Mouse (Mus musculus) liver, postnatal 0 days (tissue): Measurements from ENCODE around the gene Cd86. TPM values are rescaled to one million over a fixed set of nuclear protein-coding genes. Genes with fewer than 3 reads are reported as not detected.

ENCODE experiments used
- ATAC-seq: fragments of 200-750 bp; cut with Nextera tagmentation; 2 replicates; pipeline ENCODE4 v1.8.0; 2017; ENCODE audit warnings: mild to moderate bottlenecking, moderate library complexity
- DNase-seq: peaks from one replicate; pipeline ENCODE4 v3.0.0-alpha.2; 2016
- H3K27ac ChIP-seq: fragments of 300-500 bp; sonication (generic); 2 replicates; pipeline ENCODE4 v1.5.1; 2014; ENCODE audit warnings: antibody characterized with exemption, moderate library complexity, mild to moderate bottlenecking, low read depth
- H3K27me3 ChIP-seq: fragments of 300-500 bp; sonication (generic); 2 replicates; pipeline ENCODE4 v1.6.1; 2014; ENCODE audit warnings: low read length, control low read depth, mixed read lengths; ENCODE audit not compliant: insufficient read depth
- H3K36me3 ChIP-seq: fragments of 300-500 bp; sonication (generic); replicated peaks from 2 replicates; pipeline ENCODE4 v1.6.1; 2014; ENCODE audit warnings: mild to moderate bottlenecking, control low read depth, low read length, moderate library complexity, mixed read lengths; ENCODE audit not compliant: insufficient read depth
- H3K4me1 ChIP-seq: fragments of 300-500 bp; sonication (generic); 2 replicates; pipeline ENCODE4 v1.6.1; 2014; ENCODE audit warnings: antibody characterized with exemption, mild to moderate bottlenecking, control low read depth; ENCODE audit not compliant: insufficient read depth
- H3K4me2 ChIP-seq: fragments of 300-500 bp; sonication (generic); 2 replicates; pipeline ENCODE4 v1.6.1; 2014; ENCODE audit warnings: low read depth, mild to moderate bottlenecking, low read length, moderate library complexity, mixed read lengths
- H3K4me3 ChIP-seq: fragments of 300-500 bp; sonication (generic); 2 replicates; pipeline ENCODE4 v1.5.1; 2014; ENCODE audit warnings: low read depth, low read length
- H3K9ac ChIP-seq: fragments of 300-500 bp; sonication (generic); replicated peaks from 2 replicates; pipeline ENCODE4 v1.6.1; 2014; ENCODE audit warnings: mild to moderate bottlenecking, moderate library complexity
- H3K9me3 ChIP-seq: fragments of 300-500 bp; sonication (generic); 2 replicates; pipeline ENCODE4 v1.6.1; 2016; ENCODE audit warnings: mild to moderate bottlenecking, control low read depth, low read length, mixed read lengths
- CTCF ChIP-seq: sonication (generic); IDR thresholded peaks from 2 replicates; pipeline ENCODE4 v1.5.1; 2016; ENCODE audit warnings: antibody characterized with exemption, low read depth
- EP300 ChIP-seq: IDR thresholded peaks from 2 replicates; pipeline ENCODE4 v1.6.1; 2016; ENCODE audit warnings: antibody characterized with exemption, low read depth, mild to moderate bottlenecking
- WGBS: fragments of 180-500 bp; shearing (Covaris S2); extraction: QIAGEN DNeasy Blood & Tissue Kit; methylation state at CpG from one replicate; pipeline ENCODE4 v1.1.7; 2014; ENCODE audit not compliant: insufficient replicate concordance; 5-methylcytosine and 5-hydroxymethylcytosine counted together
- polyA plus RNA-seq: library from polyadenylated mRNA; unstranded; fragments of >200 nt; fragmentation: Nextera tagmentation; extraction: Ambion mirVana; gene quantifications from 2 replicates; pipeline ENCODE4 v1.2.1, GENCODE M21; 2015

Cd86 gene
- polyA plus RNA-seq, 1 experiment from 2014 or later, result 9.3 TPM

DNA sequence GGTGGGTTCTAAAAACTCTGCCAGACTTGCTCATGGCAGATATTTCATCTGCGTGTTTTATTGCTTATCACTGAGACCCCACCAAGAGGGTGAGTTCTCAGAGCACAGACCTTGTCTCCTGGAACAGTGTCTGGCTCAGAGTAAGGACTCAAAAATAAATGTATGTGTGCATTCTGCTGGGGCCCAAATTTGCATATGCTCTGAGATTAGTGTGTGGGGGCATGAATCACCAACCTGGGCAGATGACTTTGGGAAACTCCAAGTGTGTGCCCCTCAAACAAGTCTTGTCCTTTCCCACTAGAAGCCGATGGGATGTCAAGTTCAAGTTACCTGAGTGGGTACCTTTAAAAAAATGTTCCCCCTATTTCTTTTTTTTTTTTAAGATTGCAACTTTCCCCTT, 34.6 kb upstream of the Cd86 start:
- Histone ChIP-seq H3K9me3 (no peaks in the 10 kb centered on the region), H3K36me3 (no peaks in the 10 kb centered on the region), H3K9ac (no peak overlapping the region), H3K27ac (no peak overlapping the region), H3K4me2 (no peak overlapping the region), H3K4me1 (no peaks in the 10 kb centered on the region), H3K4me3 (no peak overlapping the region), H3K27me3 (no peaks in the 10 kb centered on the region)
- TF ChIP-seq EP300 (no peak), CTCF (no peak)
- ATAC-seq (no peak), DNase-seq (no peak)
- 84% methylated on average over 2 of the region's 2 CpGs for WGBS

- TF ChIP-seq CTCF, result no peak
- no peak for TF ChIP-seq EP300
- Histone ChIP-seq H3K9ac (no peak overlapping the region), H3K36me3 (no peaks in the 10 kb centered on the region), H3K9me3 (no peaks in the 10 kb centered on the region), H3K27ac (no peak overlapping the region), H3K4me1 (no peaks in the 10 kb centered on the region), H3K27me3 (peaks cover 19% of the 10 kb centered on the region), H3K4me3 (no peak overlapping the region), H3K4me2 (no peak overlapping the region)
- no peak for ATAC-seq
- DNase-seq, result no peak
- 60% methylated on average over 8 of the region's 8 CpGs for WGBS
Observed at GRCm38 (mm10) chr16:36697331-36697730, 31.4 kb upstream of the Cd86 start.

- H3K4me1 ChIP-seq, result no peaks in the 10 kb centered on the region
- no peak for DNase-seq
- H3K27ac ChIP-seq, result no peak overlapping the region
- no peak overlapping the region for H3K9ac ChIP-seq
- TF ChIP-seq CTCF, result no peak
- no peak for TF ChIP-seq EP300
- 64% methylated on average over 9 of the region's 9 CpGs for WGBS
- no peak for ATAC-seq
- H3K27me3 ChIP-seq, result peaks cover 19% of the 10 kb centered on the region
- H3K36me3 ChIP-seq, result no peaks in the 10 kb centered on the region
- H3K4me2 ChIP-seq, result no peak overlapping the region
- H3K4me3 ChIP-seq, result no peak overlapping the region
- H3K9me3 ChIP-seq, result no peaks in the 10 kb centered on the region
Observed at GRCm38 (mm10) chr16:36694798-36695290, 29.0 kb upstream of the Cd86 start.

- H3K4me3 ChIP-seq, result peak within 1 kb of the TSS; percentile 42
- peak within 1 kb of the TSS; percentile 72 for H3K4me2 ChIP-seq
- H3K36me3 ChIP-seq, result no peaks in the 10 kb centered on the region
- TF ChIP-seq EP300 (no peak), CTCF (no peak)
- ATAC-seq, result 0 out of 2 replicates have a peak, but pooled peaks have one; percentile 29
- H3K4me1 ChIP-seq, result no peaks in the 10 kb centered on the region
- no peak within 1 kb of the TSS for H3K27ac ChIP-seq
- 0 out of 2 replicates have a peak within 1 kb of the TSS, but pooled peaks have one; percentile 34 for H3K9ac ChIP-seq
- DNase-seq, result peak; percentile 21
- 4% methylated on average over 33 of the region's 40 CpGs for WGBS
- peaks cover 19% of the 10 kb centered on the region for H3K27me3 ChIP-seq
- no peaks in the 10 kb centered on the region for H3K9me3 ChIP-seq
Observed at GRCm38 (mm10) chr16:36693818-36694413, 28.0 kb upstream of the Cd86 start, which contains the start of gene Ildr1. Gene Ildr1 (plus strand): TSS chr16:36693978.

DNA sequence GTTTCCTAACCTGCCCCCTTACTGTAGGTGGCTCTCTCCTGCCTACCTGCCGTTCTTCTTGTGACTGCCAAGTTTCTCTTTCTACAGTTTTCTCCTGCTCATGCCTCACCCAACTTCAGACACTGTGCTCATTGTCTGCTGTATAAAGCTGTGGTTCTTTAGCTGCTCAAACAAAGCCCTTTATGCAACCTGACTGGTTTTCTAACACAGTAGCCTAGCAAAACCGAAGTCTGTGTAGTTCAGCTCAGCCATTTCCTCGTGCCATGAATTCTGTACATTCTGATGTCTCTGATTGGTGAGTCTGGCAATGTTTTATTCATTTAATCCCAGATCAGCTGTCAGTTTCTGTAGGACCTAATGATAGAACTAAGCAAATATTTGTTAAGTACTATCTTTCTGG, 25.6 kb upstream of the Cd86 start:
- Histone ChIP-seq H3K9me3 (no peaks in the 10 kb centered on the region), H3K4me1 (no peaks in the 10 kb centered on the region), H3K4me2 (no peak overlapping the region), H3K27ac (no peak overlapping the region), H3K36me3 (no peaks in the 10 kb centered on the region), H3K4me3 (no peak overlapping the region), H3K9ac (no peak overlapping the region), H3K27me3 (peaks cover 19% of the 10 kb centered on the region)
- no peak for ATAC-seq
- TF ChIP-seq CTCF (no peak), EP300 (no peak)
- 68% methylated on average over 3 of the region's 3 CpGs for WGBS
- no peak for DNase-seq

DNA sequence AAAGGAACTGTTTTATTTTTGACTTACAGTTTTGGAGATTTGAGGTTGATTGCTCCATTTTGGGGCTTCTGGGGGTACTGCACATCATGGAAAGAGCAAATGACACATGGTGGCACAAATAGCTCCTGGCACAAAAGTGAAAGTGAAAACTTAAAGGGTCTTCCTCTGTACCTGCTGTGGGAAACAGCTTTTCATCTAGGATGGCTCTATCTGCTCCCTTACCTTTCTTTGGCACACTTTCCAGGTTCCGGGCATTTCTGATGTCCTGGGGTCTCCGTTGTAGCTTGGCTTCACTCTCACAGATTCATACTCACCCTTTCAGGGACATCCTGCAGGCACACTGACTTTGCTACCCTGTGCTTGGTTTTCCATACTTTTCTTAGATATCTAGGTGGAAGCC, 22.2 kb upstream of the Cd86 start:
- DNase-seq, result no peak
- 82% methylated on average over 2 of the region's 2 CpGs for WGBS
- ATAC-seq, result no peak

More for the DNA sequence above, 22.2 kb upstream of the Cd86 start:
- TF ChIP-seq EP300 (no peak), CTCF (no peak)
- H3K4me1 ChIP-seq, result no peaks in the 10 kb centered on the region
- no peak overlapping the region for H3K27ac ChIP-seq
- no peak overlapping the region for H3K4me3 ChIP-seq
- H3K9ac ChIP-seq, result no peak overlapping the region
- no peaks in the 10 kb centered on the region for H3K27me3 ChIP-seq
- H3K4me2 ChIP-seq, result no peak overlapping the region
- H3K9me3 ChIP-seq, result no peaks in the 10 kb centered on the region
- H3K36me3 ChIP-seq, result no peaks in the 10 kb centered on the region
